Mouse (Mus musculus) forebrain, embryonic 13.5 days (tissue): ENCODE data around the gene Prkg2. TPM values are rescaled to one million over a fixed set of nuclear protein-coding genes. Genes with fewer than 3 reads are reported as not detected.

ENCODE experiments used
- ATAC-seq: fragments of 200-750 bp; cut with Nextera tagmentation; 2 replicates; pipeline ENCODE4 v1.8.0; 2017
- H3K27ac ChIP-seq: fragments of 300-500 bp; sonication (generic); 2 replicates; pipeline ENCODE4 v1.5.1; 2015; ENCODE audit warnings: inconsistent platforms, mild to moderate bottlenecking, moderate library complexity
- H3K27me3 ChIP-seq: fragments of 300-500 bp; sonication (generic); 2 replicates; pipeline ENCODE4 v1.6.1; 2015; ENCODE audit warnings: mild to moderate bottlenecking, inconsistent platforms
- H3K36me3 ChIP-seq: fragments of 300-500 bp; sonication (generic); 2 replicates; pipeline ENCODE4 v1.6.1; 2015; ENCODE audit warnings: mild to moderate bottlenecking, inconsistent platforms; ENCODE audit not compliant: poor library complexity, severe bottlenecking
- H3K4me1 ChIP-seq: fragments of 300-500 bp; sonication (generic); 2 replicates; pipeline ENCODE4 v1.6.1; 2015; ENCODE audit warnings: inconsistent platforms
- H3K4me2 ChIP-seq: fragments of 300-500 bp; sonication (generic); 2 replicates; pipeline ENCODE4 v1.6.1; 2015; ENCODE audit warnings: inconsistent platforms, mild to moderate bottlenecking, moderate library complexity
- H3K4me3 ChIP-seq: fragments of 300-500 bp; sonication (generic); 2 replicates; pipeline ENCODE4 v1.5.1; 2015; ENCODE audit warnings: mild to moderate bottlenecking, inconsistent platforms
- H3K9ac ChIP-seq: fragments of 300-500 bp; sonication (generic); 2 replicates; pipeline ENCODE4 v1.6.1; 2015; ENCODE audit warnings: mild to moderate bottlenecking, inconsistent platforms
- H3K9me3 ChIP-seq: fragments of 300-500 bp; sonication (generic); replicated peaks from 2 replicates; pipeline ENCODE4 v1.6.1; 2016; ENCODE audit warnings: inconsistent platforms
- WGBS: fragments of 180-500 bp; shearing (Covaris S2); methylation state at CpG from one replicate; pipeline ENCODE4 v1.1.7; 2015; 5-methylcytosine and 5-hydroxymethylcytosine counted together
- polyA plus RNA-seq: library from polyadenylated mRNA; unstranded; fragments of >200 nt; fragmentation: Nextera tagmentation; extraction: Ambion mirVana; gene quantifications from 2 replicates; pipeline ENCODE4 v1.2.1, GENCODE M21; 2015

Prkg2 gene
- polyA plus RNA-seq, 1 experiment from 2014 or later, result 2.5 TPM

DNA sequence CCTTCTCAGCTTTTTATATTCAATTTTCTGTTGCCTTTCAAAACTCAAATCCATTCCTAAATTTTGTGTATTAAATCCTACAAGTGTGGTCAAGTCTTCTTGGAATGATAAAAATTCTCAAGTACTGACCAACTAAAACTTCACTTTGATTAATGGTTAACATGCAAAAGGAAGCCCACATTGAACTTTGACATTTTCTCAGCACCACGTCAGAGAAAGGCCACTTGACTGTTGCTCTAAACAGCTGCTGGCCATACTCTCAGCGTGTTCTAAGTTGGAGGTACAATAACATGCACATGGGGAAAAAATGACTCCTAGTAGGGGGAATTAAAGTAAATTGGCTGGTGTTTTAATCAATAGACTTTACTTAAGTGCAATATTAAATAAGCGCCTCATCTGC is 155.1 kb downstream of the Prkg2 start:
- H3K9me3 ChIP-seq, result no peaks in the 10 kb centered on the region
- no peak overlapping the region for H3K4me3 ChIP-seq
- 77% methylated on average over 3 of the region's 3 CpGs for WGBS
- H3K4me1 ChIP-seq, result no peaks in the 10 kb centered on the region
- no peaks in the 10 kb centered on the region for H3K27me3 ChIP-seq
- no peak for ATAC-seq
- H3K9ac ChIP-seq, result no peak overlapping the region
- H3K4me2 ChIP-seq, result no peak overlapping the region
- no peak overlapping the region for H3K27ac ChIP-seq
- no peaks in the 10 kb centered on the region for H3K36me3 ChIP-seq

Other genes with a start within 250 kb of the Prkg2 start
- gene Bmp3, start 182.9 kb downstream of the Prkg2 start, polyA plus RNA-seq, result 1.1 and 1.4 TPM in 2 replicates